In genomic region chr2:129296086-129296485, GRCm38 (mm10) we compare ENCODE assay signal across 9 mouse cellular contexts. TPM values are rescaled to one million over a fixed set of nuclear protein-coding genes. Genes with fewer than 3 reads are reported as not detected.
A peak's percentile ranks its signal among the peaks of the same experiment; 100 is the strongest.
DNase-seq lines count a peak whose midpoint lies in the region; ATAC-seq and TF ChIP-seq lines count a peak whose summit lies in the region.
"Had no signal": no experiment of that assay in that cellular context is flagged by ENCODE, and none has a peak within 500 bp of the region (broad histone marks: within the 10 kb centered on the region; RNA-seq: fewer than 3 reads in every experiment).

No protein-coding gene starts in this region.

- H3ac ChIP-seq in myocyte (ENCODE audit: control insufficient read depth, insufficient read length) = peak overlapping the region; percentile 26

- DNase-seq in lung, embryonic 14.5 days = no peak
- DNase-seq in lung, postnatal 4 days = no peak
- peak; percentile 10 for DNase-seq in c-Kit-positive CD71-positive TER-119-positive erythroid progenitor cells, embryonic 14.5 days (ENCODE audit: low spot score)
- DNase-seq in hindbrain, postnatal 0 days (ENCODE audit: low spot score) = no peak
- DNase-seq in gastrocnemius, postnatal 36 days = no peak
- DNase-seq in thymus, postnatal 36 days = no peak

- intact Hi-C loops in gastrocnemius, postnatal 36 days (cut with DNase I) = no loop called here

- H3K9ac ChIP-seq in lung, embryonic 14.5 days = peak overlapping the region; percentile 87
- H3K9ac ChIP-seq in hindbrain, postnatal 0 days (replicated peaks; ENCODE audit: low read length) = no peak overlapping the region

- no peak for TF ChIP-seq CTCF in lung, embryonic 14.5 days (IDR thresholded peaks at IDR 0.05; ENCODE audit: low read depth)
- TF ChIP-seq CTCF in hindbrain, postnatal 0 days (IDR thresholded peaks at IDR 0.05; ENCODE audit: low read depth) = no peak

- H3K79me2 ChIP-seq in myocyte (ENCODE audit: control insufficient read depth, insufficient read depth) = peaks cover 36% of the 10 kb centered on the region

- peak overlapping the region; percentile 87 for H3K4me3 ChIP-seq in lung, embryonic 14.5 days (ENCODE audit: low read depth, low read length)
- H3K4me3 ChIP-seq in hindbrain, postnatal 0 days (ENCODE audit: low read length) = peak overlapping the region; percentile 78
- H3K4me3 ChIP-seq in myocyte = peak overlapping the region; percentile 75

- 51% methylated on average over 5 of the region's 5 CpGs for WGBS in lung, embryonic 14.5 days
- WGBS in hindbrain, postnatal 0 days = 42% methylated on average over 5 of the region's 5 CpGs

- H3K36me3 ChIP-seq in lung, embryonic 14.5 days (ENCODE audit: insufficient read depth) = peaks cover 18% of the 10 kb centered on the region
- no peaks in the 10 kb centered on the region for H3K36me3 ChIP-seq in hindbrain, postnatal 0 days (ENCODE audit: insufficient read depth, low read length)
- peaks cover 1% of the 10 kb centered on the region for H3K36me3 ChIP-seq in myocyte (ENCODE audit: control insufficient read depth, insufficient read depth)

- ATAC-seq in lung, embryonic 14.5 days (ENCODE audit: insufficient read depth) = no peak
- no peak for ATAC-seq in hindbrain, postnatal 0 days
- no peak for ATAC-seq in monocyte, adult 5-6 weeks (replicated peaks; ENCODE audit: insufficient number of reproducible peaks, low FRiP score, low TSS enrichment, poor library complexity, severe bottlenecking)

- no peaks in the 10 kb centered on the region for H3K9me3 ChIP-seq in lung, embryonic 14.5 days (ENCODE audit: low read depth, low read length)
- no peaks in the 10 kb centered on the region for H3K9me3 ChIP-seq in hindbrain, postnatal 0 days (ENCODE audit: low read length)

- no peak overlapping the region for H3K27ac ChIP-seq in lung, embryonic 14.5 days (ENCODE audit: low read depth)
- H3K27ac ChIP-seq in hindbrain, postnatal 0 days = no peak overlapping the region

- TF ChIP-seq POLR2A in myocyte (IDR thresholded peaks at IDR 0.05; ENCODE audit: insufficient read length, low read depth) = no peak

- peak overlapping the region; percentile 73 for H3K4me2 ChIP-seq in lung, embryonic 14.5 days
- peak overlapping the region; percentile 80 for H3K4me2 ChIP-seq in hindbrain, postnatal 0 days (ENCODE audit: low read depth, low read length)
- H3K4me2 ChIP-seq in myocyte (ENCODE audit: low read depth) = peak overlapping the region; percentile 58

- peaks cover 7% of the 10 kb centered on the region; the same call in 1 of the 2 replicates for H3K4me1 ChIP-seq in lung, embryonic 14.5 days (ENCODE audit: insufficient read depth)
- peaks cover 12% of the 10 kb centered on the region; the same call in 1 of the 2 replicates for H3K4me1 ChIP-seq in hindbrain, postnatal 0 days (ENCODE audit: insufficient read depth, low read length)

- no peaks in the 10 kb centered on the region for H3K27me3 ChIP-seq in lung, embryonic 14.5 days (ENCODE audit: insufficient read depth, low read length)
- H3K27me3 ChIP-seq in hindbrain, postnatal 0 days (ENCODE audit: insufficient read depth, low read length) = no peaks in the 10 kb centered on the region
- H3K27me3 ChIP-seq in myocyte (ENCODE audit: control insufficient read depth, insufficient read depth, insufficient read length) = no peaks in the 10 kb centered on the region

TF ChIP-seq in myocyte, 11 proteins besides CTCF, POLR2A, EP300 and RAD21:
- TF ChIP-seq REST (IDR thresholded peaks at IDR 0.05; ENCODE audit: insufficient read depth, insufficient read length) (no peak), CEBPB (IDR thresholded peaks at IDR 0.05; ENCODE audit: insufficient read depth, poor library complexity, severe bottlenecking) (no peak), E2F4 (IDR thresholded peaks at IDR 0.05; ENCODE audit: insufficient read depth) (no peak), MYOG (IDR thresholded peaks at IDR 0.05; ENCODE audit: control insufficient read depth in 1 of 3, insufficient read depth in 1 of 3, insufficient read length in 2 of 3, low read depth in 2 of 3) (no peak), MAX (IDR thresholded peaks at IDR 0.05; ENCODE audit: low read depth) (no peak), POLR2AphosphoS2 (IDR thresholded peaks at IDR 0.05; ENCODE audit: insufficient read length, low read depth) (no peak), MYOD1 (IDR thresholded peaks at IDR 0.05; ENCODE audit: control insufficient read depth in 1 of 3, insufficient read length in 2 of 3, low read depth in 2 of 3) (no peak), USF1 (IDR thresholded peaks at IDR 0.05; ENCODE audit: low read depth) (no peak), TCF3 (IDR thresholded peaks at IDR 0.05; ENCODE audit: insufficient read length, low read depth) (no peak), SRF (IDR thresholded peaks at IDR 0.05; ENCODE audit: control insufficient read depth, insufficient read length, low read depth) (no peak), TCF12 (IDR thresholded peaks at IDR 0.05; ENCODE audit: insufficient read depth, poor library complexity, severe bottlenecking) (no peak)

RNA-seq across cellular contexts. Expression of gene Ckap2l, which starts 0.9 kb away (rescaled TPM):
- polyA plus RNA-seq in lung, embryonic 14.5 days (2014; fragmentation: Nextera tagmentation; extraction: Ambion mirVana) = 73.4 and 79.4 TPM in 2 replicates
- 9.2 and 9.7 TPM in 2 replicates for total RNA-seq in hindbrain, postnatal 0 days (2014; rRNA removed)
- 8.9 and 12.0 TPM in 2 replicates for polyA plus RNA-seq in hindbrain, postnatal 0 days (2015; fragmentation: Nextera tagmentation; extraction: Ambion mirVana)
- polyA plus RNA-seq in myocyte (2012; fragmentation: generic; extraction: Trizol) = 9.9 TPM
- total RNA-seq in gastrocnemius, postnatal 36 days (2021) = under 1 TPM; 0.47 to 0.69 TPM
- total RNA-seq in monocyte, adult 5-6 weeks (2017) = 1.2 to 2.8 TPM (median 2.0 TPM) in 3 replicates

RNA-seq across cellular contexts. Expression of gene Il1a, which starts 13.7 kb away (rescaled TPM):
- not detected in 2 replicates for polyA plus RNA-seq in lung, embryonic 14.5 days (2014; fragmentation: Nextera tagmentation; extraction: Ambion mirVana)
- total RNA-seq in hindbrain, postnatal 0 days (2014; rRNA removed) = not detected in 2 replicates
- polyA plus RNA-seq in hindbrain, postnatal 0 days (2015; fragmentation: Nextera tagmentation; extraction: Ambion mirVana) = 0.23 and 0.25 TPM in 2 replicates
- not detected for polyA plus RNA-seq in myocyte (2012; fragmentation: generic; extraction: Trizol)
- total RNA-seq in gastrocnemius, postnatal 36 days (2021) = not detected
- total RNA-seq in monocyte, adult 5-6 weeks (2017) = 1.2 to 1.4 TPM in 2 of 3 replicates, not detected in the other
- total RNA-seq: hematopoietic stem cell, adult 5-6 weeks had no signal
